Mouse (Mus musculus) forebrain, embryonic 10.5 days (tissue): Measurements from ENCODE around the gene Crb3. TPM values are rescaled to one million over a fixed set of nuclear protein-coding genes. Genes with fewer than 3 reads are reported as not detected.

ENCODE experiments used
- DNase-seq: peaks from one replicate; pipeline ENCODE4 v3.0.0-alpha.2; 2017; ENCODE audit warnings: low spot score; ENCODE audit errors: extremely low spot score
- H3K27ac ChIP-seq: fragments of 300-500 bp; sonication (generic); 2 replicates; pipeline ENCODE4 v1.5.1; 2016; ENCODE audit warnings: mild to moderate bottlenecking
- H3K27me3 ChIP-seq: fragments of 300-500 bp; sonication (generic); 2 replicates; pipeline ENCODE4 v1.6.1; 2016; ENCODE audit warnings: mild to moderate bottlenecking; ENCODE audit not compliant: poor library complexity, severe bottlenecking
- H3K36me3 ChIP-seq: fragments of 300-500 bp; sonication (generic); replicated peaks from 2 replicates; pipeline ENCODE4 v1.6.1; 2016; ENCODE audit warnings: mild to moderate bottlenecking, moderate library complexity
- H3K4me1 ChIP-seq: fragments of 300-500 bp; sonication (generic); 2 replicates; pipeline ENCODE4 v1.6.1; 2016
- H3K4me3 ChIP-seq: fragments of 300-500 bp; sonication (generic); 2 replicates; pipeline ENCODE4 v1.5.1; 2016; ENCODE audit warnings: mild to moderate bottlenecking, moderate library complexity
- H3K9me3 ChIP-seq: fragments of 300-500 bp; sonication (generic); 2 replicates; pipeline ENCODE4 v1.6.1; 2016; ENCODE audit warnings: mild to moderate bottlenecking, moderate library complexity
- WGBS: fragments of 180-500 bp; shearing (Covaris S2); methylation state at CpG from one replicate; pipeline ENCODE4 v1.1.7; 2016; 5-methylcytosine and 5-hydroxymethylcytosine counted together
- polyA plus RNA-seq: library from polyadenylated mRNA; unstranded; fragments of >200 nt; fragmentation: Nextera tagmentation; extraction: Ambion mirVana; gene quantifications from 2 replicates; pipeline ENCODE4 v1.2.1, GENCODE M21; 2016

Gene Crb3
- polyA plus RNA-seq, 1 experiment from 2014 or later, result 3.6 TPM

- peak overlapping the region; percentile 77 for H3K27ac ChIP-seq
- 4% methylated on average over 11 of the region's 11 CpGs for WGBS
- peaks cover 40% of the 10 kb centered on the region for H3K27me3 ChIP-seq
- H3K4me3 ChIP-seq, result peak overlapping the region; percentile 43
- H3K9me3 ChIP-seq, result no peaks in the 10 kb centered on the region
- H3K4me1 ChIP-seq, result peaks cover 19% of the 10 kb centered on the region
- DNase-seq, result peak; percentile 70
- H3K36me3 ChIP-seq, result no peaks in the 10 kb centered on the region
Observed at GRCm38 (mm10) chr17:57070699-57071098, 11.8 kb downstream of the Crb3 start.

DNA sequence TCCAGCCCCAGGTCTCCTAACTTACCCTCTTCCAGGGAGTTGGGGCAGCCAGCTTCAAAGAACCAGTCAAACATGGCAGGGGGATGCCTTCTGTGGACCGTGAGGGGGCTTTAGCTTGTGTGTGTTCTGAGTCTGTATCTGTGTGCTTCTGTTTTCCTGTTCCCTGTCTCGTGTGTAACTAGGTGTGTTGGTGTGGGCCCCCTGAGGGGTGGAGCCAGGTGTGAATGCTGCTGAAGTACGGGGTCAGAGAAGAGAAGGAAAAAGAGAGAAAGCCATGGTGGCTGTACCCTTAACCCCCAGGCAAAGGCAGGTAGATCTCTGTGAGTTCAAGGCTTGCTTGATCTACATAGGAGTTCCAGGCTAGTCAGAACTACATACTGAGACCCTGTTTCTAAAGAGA, 18.0 kb downstream of the Crb3 start:
- no peaks in the 10 kb centered on the region for H3K9me3 ChIP-seq
- peaks cover 23% of the 10 kb centered on the region for H3K36me3 ChIP-seq
- no peak overlapping the region for H3K4me3 ChIP-seq
- H3K27me3 ChIP-seq, result peaks cover 6% of the 10 kb centered on the region
- WGBS, result 73% methylated on average over 3 of the region's 3 CpGs
- peak overlapping the region; percentile 11; the same call in 1 of the 2 replicates for H3K27ac ChIP-seq
- H3K4me1 ChIP-seq, result peaks cover 5% of the 10 kb centered on the region
- DNase-seq, result no peak

- Histone ChIP-seq H3K9me3 (no peaks in the 10 kb centered on the region), H3K27ac (no peak within 1 kb of the TSS), H3K27me3 (no peaks in the 10 kb centered on the region), H3K36me3 (peaks cover 23% of the 10 kb centered on the region), H3K4me3 (no peak within 1 kb of the TSS), H3K4me1 (peaks cover 5% of the 10 kb centered on the region)
- no peak for DNase-seq
- WGBS, result 65% methylated on average over 6 of the region's 6 CpGs
Observed at GRCm38 (mm10) chr17:57078336-57078735, 19.4 kb downstream of the Crb3 start, which contains the start of gene Dennd1c. TSS of gene Dennd1c (minus strand) at chr17:57078514.

DNA sequence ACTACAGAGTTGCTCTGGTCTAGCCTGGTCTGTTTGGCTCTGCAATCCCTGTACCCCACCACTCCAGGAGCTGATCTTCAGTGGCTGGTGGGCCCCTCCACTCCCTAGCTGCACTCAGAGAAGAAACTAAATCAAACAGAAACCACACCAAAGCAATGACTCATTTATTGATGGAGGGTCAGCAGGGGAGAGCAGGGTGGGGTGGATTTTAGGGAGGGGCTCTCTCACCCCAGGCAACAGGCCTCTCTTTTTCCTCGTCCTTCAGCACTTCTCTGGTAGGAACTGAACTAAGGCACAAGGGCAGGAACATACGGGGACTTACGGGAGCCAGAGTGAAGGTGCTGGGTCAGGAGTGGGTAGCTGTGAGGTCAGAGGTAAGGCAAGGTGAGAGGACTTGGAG, 21.0 kb downstream of the Crb3 start:
- H3K36me3 ChIP-seq, result peaks cover 32% of the 10 kb centered on the region
- H3K9me3 ChIP-seq, result no peaks in the 10 kb centered on the region
- no peak for DNase-seq
- no peaks in the 10 kb centered on the region; the same call in 1 of the 2 replicates for H3K27me3 ChIP-seq
- H3K4me3 ChIP-seq, result no peak overlapping the region
- 72% methylated on average over 3 of the region's 3 CpGs for WGBS
- no peak overlapping the region for H3K27ac ChIP-seq
- H3K4me1 ChIP-seq, result no peaks in the 10 kb centered on the region

DNA sequence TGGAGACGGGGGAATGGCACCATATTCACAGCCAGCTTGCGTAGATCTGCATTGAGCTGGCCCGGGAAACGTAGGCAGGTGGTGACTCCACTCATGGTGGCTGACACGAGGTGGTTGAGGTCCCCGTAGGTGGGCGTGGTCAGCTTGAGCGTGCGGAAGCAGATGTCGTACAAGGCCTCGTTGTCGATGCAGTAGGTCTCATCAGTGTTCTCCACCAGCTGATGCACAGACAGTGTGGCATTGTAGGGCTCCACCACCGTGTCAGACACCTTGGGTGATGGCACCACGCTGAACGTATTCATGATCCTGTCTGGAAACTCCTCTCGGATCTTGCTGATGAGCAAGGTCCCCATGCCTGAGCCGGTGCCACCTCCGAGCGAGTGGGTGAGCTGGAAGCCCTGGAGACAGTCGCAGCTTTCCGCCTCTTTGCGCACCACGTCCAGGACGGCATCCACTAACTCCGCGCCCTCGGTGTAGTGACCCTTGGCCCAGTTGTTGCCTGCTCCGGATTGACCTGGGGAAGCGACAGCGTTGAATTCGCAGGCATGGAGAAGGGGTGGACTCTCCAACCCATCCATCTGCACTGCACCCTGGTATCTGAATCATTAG, 22.4 kb downstream of the Crb3 start:
- Histone ChIP-seq H3K36me3 (peaks cover 33% of the 10 kb centered on the region), H3K9me3 (no peaks in the 10 kb centered on the region), H3K27ac (no peak overlapping the region), H3K27me3 (no peaks in the 10 kb centered on the region; the same call in 1 of the 2 replicates), H3K4me1 (no peaks in the 10 kb centered on the region), H3K4me3 (no peak overlapping the region)
- WGBS, result 96% methylated on average over 31 of the region's 31 CpGs
- DNase-seq, result no peak

GRCm38 (mm10) chr17:57082481-57082880, 23.6 kb downstream of the Crb3 start:
- Histone ChIP-seq H3K27ac (no peak overlapping the region), H3K9me3 (no peaks in the 10 kb centered on the region), H3K4me3 (no peak overlapping the region), H3K27me3 (peaks cover 11% of the 10 kb centered on the region), H3K36me3 (peaks cover 33% of the 10 kb centered on the region), H3K4me1 (peaks cover 9% of the 10 kb centered on the region)
- DNase-seq, result no peak
- WGBS, result 85% methylated on average over 5 of the region's 5 CpGs

GRCm38 (mm10) chr17:57085970-57086757, 27.3 kb downstream of the Crb3 start:
- H3K27me3 ChIP-seq, result peaks cover 33% of the 10 kb centered on the region
- 91% methylated on average over 11 of the region's 11 CpGs for WGBS
- H3K4me3 ChIP-seq, result peak overlapping the region; percentile 59; the same call in 1 of the 2 replicates

GRCm38 (mm10) chr17:57087049-57087832, 28.3 kb downstream of the Crb3 start, which contains the start of gene Tubb4a:
TSS of gene Tubb4a (minus strand) at chr17:57087782.
- H3K4me1 ChIP-seq, result peaks cover 12% of the 10 kb centered on the region
- peak within 1 kb of the TSS; percentile 82 for H3K27ac ChIP-seq
- peak within 1 kb of the TSS; percentile 59 for H3K4me3 ChIP-seq
- WGBS, result under 1% methylated on average over 31 of the region's 31 CpGs
- H3K27me3 ChIP-seq, result peaks cover 33% of the 10 kb centered on the region
- peaks cover 9% of the 10 kb centered on the region for H3K36me3 ChIP-seq
- H3K9me3 ChIP-seq, result no peaks in the 10 kb centered on the region
- DNase-seq, result peak; percentile 54

More at GRCm38 (mm10) chr17:57085970-57086757, 27.3 kb downstream of the Crb3 start:
- H3K27ac ChIP-seq, result no peak overlapping the region
- H3K36me3 ChIP-seq, result peaks cover 15% of the 10 kb centered on the region
- no peaks in the 10 kb centered on the region for H3K9me3 ChIP-seq
- DNase-seq, result no peak
- peaks cover 12% of the 10 kb centered on the region for H3K4me1 ChIP-seq

- H3K9me3 ChIP-seq, result no peaks in the 10 kb centered on the region
- DNase-seq, result no peak
- WGBS, result 98% methylated on average over 3 of the region's 3 CpGs
Observed at GRCm38 (mm10) chr17:57094222-57094621, 35.3 kb downstream of the Crb3 start.

DNA sequence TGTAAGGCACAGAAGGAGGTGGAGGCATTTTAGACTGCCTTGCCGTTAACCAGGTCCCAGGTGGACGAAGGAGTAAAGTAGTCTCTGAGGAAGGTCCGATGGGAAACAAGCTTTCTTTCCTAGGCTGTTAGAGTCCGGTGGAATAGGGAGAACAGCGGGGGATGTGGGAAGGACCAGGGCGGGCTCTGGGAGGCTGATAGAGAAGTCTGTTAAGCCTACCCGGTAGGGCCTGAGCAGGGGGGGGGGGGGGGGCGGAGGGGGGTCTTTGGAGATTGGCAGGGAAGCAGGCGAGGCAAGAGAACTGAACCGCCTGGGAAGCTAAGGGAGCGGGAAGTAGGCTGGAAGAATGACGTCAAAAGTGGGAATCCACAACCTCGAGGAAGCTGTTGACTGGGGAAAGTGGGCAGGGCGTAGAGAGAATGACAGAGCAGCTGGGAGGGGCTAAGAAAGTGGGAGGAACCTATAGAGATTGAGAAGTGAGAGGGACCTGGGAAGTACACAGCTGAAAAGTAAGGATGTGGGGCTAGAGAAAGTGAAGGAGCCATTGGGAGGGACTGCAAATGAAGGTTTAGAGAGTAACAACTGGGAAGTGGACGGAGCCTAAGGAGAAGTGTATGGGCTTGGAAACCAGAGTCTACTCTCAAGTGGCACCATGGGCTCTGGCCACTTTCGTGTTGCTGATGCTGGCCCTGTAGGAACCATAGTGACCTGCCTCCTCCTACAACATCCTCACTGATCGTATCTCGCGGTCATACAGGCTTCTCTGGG, 37.1 kb downstream of the Crb3 start:
- peak overlapping the region; percentile 43 for H3K4me3 ChIP-seq

More at GRCm38 (mm10) chr17:57094222-57094621, 35.3 kb downstream of the Crb3 start:
- Histone ChIP-seq H3K36me3 (no peaks in the 10 kb centered on the region), H3K4me1 (peaks cover 14% of the 10 kb centered on the region), H3K27me3 (peaks cover 21% of the 10 kb centered on the region), H3K4me3 (no peak overlapping the region), H3K27ac (no peak overlapping the region)

GRCm38 (mm10) chr17:57096623-57096920, 37.7 kb downstream of the Crb3 start:
- Histone ChIP-seq H3K36me3 (peaks cover 2% of the 10 kb centered on the region; the same call in 1 of the 2 replicates), H3K9me3 (no peaks in the 10 kb centered on the region), H3K4me3 (peak overlapping the region; percentile 43), H3K27ac (no peak overlapping the region), H3K27me3 (peaks cover 16% of the 10 kb centered on the region), H3K4me1 (peaks cover 20% of the 10 kb centered on the region)
- WGBS, result 1% methylated on average over 11 of the region's 11 CpGs
- DNase-seq, result peak; percentile 85

More for the DNA sequence above, 37.1 kb downstream of the Crb3 start:
- Histone ChIP-seq H3K27me3 (peaks cover 16% of the 10 kb centered on the region), H3K27ac (no peak overlapping the region), H3K9me3 (no peaks in the 10 kb centered on the region), H3K36me3 (0 out of 2 replicates have a peak, but pooled peaks cover 2% of the 10 kb centered on the region), H3K4me1 (peaks cover 20% of the 10 kb centered on the region)
- DNase-seq, result peak; percentile 61
- WGBS, result 2% methylated on average over 18 of the region's 19 CpGs

DNA sequence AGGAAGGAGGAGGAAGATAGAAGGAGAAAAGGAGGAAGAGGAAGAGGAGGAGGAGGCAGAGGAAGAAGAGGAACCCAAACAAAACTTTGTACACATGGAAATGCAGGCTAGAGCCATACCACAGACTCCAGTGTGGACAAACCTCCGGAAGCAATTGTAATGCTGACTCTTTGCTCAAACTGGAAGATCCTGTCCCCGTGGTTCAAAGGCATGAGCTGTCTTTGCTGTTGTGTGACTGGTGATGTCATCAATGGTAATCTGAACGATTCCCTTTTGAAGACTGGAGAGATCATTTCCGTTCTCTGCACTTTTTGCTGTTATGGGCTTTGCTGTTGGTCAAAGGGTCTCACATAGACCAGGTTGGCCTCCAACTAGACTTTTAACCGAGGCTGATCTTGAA, 39.4 kb downstream of the Crb3 start:
- DNase-seq, result no peak
- H3K4me3 ChIP-seq, result no peak overlapping the region
- peaks cover 7% of the 10 kb centered on the region; the same call in 1 of the 2 replicates for H3K36me3 ChIP-seq
- no peak overlapping the region for H3K27ac ChIP-seq
- WGBS, result 87% methylated on average over 5 of the region's 5 CpGs
- H3K9me3 ChIP-seq, result no peaks in the 10 kb centered on the region
- peaks cover 20% of the 10 kb centered on the region for H3K4me1 ChIP-seq
- peaks cover 16% of the 10 kb centered on the region for H3K27me3 ChIP-seq
